Mouse (Mus musculus): ENCODE results near the gene Mpig6b.

Gene Mpig6b

DNA sequence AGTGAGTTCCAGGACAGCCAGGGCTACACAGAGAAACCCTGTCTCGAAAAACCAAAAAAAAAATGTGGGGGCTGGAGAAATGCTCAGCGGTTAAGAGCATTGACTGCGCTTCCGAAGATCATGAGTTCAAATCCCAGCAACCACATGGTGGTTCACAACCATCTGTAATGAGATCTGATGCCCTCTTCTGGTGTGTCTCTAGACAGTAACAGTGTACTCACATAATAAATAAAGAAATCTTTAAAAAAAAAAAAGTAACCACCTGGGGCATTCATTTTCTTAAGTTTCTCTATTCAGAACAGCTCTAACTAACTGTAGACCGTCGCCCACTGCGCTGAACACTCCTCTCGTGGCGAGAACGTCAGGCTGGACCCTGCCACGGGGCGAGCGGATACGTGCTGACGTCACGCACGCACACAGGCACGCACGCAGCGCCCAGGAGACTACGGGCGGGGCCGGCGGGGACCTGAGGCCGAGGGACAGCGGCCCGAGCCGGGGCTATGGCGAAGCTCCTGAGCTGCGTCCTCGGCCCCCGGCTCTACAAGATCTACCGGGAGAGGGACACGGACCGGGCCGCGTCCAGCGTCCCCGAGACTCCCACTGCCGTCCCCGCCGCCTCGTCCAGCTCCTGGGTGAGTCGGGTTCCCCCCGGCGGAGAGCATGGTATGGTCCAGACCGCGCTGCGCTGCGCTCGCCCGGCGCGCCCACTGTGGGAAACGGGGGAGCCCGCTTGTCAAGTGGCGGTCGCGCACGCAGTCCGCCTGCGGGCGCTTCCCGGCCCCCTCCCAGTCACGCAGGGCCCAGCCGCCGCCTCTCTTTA lies 23.1 kb upstream of the Mpig6b start, which contains the start of gene Abhd16a:
Abhd16a (plus strand) TSS at position 439 of the 820 bp plus-strand sequence.
- in situ Hi-C loops (cut with MseI, MboI) = no loop called here

DNA sequence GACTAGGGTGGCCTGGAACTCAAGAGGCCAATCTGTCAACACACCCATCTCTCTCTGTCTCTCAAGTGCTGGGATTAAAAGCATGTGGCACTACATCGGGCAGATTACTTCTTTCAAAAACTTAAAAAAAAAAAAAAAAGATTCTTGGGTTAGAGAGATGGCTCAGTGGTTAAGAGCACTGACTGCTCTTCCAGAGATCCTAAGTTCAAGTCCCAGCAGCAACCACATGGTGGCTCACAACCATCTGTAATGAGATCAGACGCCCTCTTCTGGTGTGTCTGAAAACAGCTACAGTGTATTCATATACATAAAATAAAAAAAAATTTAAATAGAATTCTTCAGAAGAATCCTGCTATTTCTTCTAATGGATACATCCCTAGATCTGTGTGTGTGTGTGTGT lies 22.2 kb upstream of the Mpig6b start:
- in situ Hi-C loops (cut with MseI, MboI) = no loop called here

DNA sequence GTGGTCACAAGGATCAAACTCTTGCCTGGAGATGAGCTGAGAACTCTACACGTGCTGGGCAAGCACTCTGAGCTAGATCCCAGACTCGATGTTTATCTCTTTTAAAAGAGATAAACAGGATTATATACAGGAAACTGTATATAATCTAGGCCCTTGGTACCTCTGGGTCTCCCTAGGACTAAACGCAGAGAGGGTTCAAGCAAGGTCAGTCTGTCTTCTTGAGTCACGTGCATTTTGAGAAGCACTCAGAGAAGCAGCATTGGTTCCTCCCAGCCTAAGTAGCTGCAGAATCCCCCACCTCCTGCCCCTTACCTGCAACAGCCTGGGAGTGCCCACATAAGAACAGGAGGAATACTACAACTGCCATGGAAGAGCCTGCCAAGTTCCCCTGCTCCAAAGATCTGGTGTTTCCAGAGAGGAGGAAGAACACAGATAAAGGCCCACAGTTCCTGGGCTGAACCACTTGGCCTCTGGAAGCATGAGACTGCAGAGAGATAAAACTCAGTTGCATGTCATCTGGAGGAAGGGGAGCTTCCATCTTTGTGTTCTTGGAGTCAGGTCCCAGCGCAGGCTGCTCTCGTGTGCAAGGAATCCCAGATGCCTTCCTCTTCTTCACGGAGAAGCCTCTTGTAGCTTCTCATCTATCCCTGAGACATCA lies 19.4 kb upstream of the Mpig6b start, which contains the start of gene Ly6g6f:
Ly6g6f (minus strand) TSS at position 403 of the 658 bp plus-strand sequence.
- in situ Hi-C loops (cut with MseI, MboI) = no loop called here

DNA sequence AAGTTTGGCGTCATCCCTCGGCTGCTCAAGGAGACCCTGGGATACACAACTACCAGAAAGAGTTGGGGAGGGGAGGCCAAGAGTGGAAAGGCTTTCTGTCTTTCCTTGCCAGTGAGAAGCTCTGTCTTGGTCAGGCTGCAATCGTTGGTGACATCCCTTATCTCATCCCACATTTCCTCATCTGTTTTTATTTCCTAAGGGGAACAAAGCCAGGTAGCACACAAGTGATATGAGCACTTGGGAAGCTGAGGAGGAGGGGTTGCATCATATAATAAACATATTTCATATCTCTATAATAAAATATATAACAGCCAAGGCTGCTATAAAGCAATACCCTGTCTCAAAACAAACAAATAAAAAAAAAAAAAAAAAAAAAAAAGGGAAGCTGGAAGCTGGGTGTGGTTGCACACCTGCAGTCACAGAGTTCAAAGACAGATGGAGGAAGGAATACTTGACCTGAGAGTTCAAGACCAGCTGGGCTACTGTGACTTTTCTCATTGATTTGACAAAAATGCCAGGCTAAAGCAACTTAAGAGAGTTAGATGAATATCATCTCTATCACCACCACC lies 18.0 kb upstream of the Mpig6b start:
- in situ Hi-C loops (cut with MseI, MboI) = no loop called here

DNA sequence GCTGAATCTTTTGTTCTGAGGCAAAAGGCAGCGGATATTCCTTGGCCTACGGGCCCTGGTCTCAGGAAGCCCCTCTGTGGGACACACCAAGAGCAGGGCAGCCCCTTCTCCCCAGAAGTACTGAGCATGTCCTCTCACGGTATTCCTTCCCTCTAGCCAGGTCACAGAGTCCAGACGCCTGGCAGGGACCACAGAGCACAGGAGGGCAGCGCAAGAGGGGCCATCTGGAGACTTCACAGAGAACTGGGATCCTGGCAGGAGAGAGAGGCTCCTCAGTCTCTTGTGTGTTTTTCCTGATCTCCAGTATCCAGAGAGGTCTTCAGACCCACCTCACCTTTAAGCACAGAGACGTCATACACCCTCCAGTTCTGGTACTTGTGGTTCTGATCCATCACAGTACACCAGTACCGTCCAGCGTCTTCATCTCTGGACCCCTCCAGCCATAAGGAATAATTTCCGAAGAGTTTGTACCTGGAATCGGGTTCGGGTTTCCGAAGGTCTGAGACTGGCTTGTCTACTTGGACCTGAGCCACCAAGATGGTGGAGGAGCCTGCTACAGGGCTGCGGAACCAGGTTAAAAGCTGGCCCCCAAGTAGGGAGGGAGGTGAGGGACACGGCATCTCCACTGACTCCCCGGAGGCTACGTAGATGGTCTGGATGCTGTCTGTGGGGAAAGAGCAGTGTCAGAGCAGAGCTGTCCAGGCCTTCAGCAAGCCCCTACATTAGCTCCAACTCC lies 17.0 kb upstream of the Mpig6b start:
- in situ Hi-C loops (cut with MseI, MboI) = no loop called here

- in situ Hi-C loops (cut with MseI, MboI) = no loop called here
Observed at GRCm38 (mm10) chr17:35080710-35081109, 14.7 kb upstream of the Mpig6b start.

GRCm38 (mm10) chr17:35080248-35080647 lies 14.3 kb upstream of the Mpig6b start:
- in situ Hi-C loops (cut with MseI, MboI) = no loop called here

DNA sequence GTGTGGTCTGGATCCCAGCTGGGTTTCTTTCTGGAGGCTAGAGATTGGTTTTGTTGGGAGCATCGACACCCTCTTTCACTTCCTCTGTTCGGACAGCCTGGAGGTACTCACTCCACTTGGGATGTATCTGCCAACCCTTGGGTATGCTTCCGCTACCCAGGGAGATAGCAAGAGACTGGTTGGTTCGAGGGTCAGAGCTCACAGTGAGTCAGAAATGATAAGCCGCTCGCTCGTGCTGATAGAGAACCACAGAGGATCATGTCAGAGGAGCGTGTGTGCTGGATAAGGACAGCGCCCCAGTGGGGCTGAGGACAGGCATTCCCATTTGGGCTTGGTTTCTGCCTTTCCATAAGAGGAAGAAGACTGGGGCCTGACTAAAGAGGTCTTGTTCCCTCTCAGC lies 13.8 kb upstream of the Mpig6b start:
- in situ Hi-C loops (cut with MseI, MboI) = no loop called here

DNA sequence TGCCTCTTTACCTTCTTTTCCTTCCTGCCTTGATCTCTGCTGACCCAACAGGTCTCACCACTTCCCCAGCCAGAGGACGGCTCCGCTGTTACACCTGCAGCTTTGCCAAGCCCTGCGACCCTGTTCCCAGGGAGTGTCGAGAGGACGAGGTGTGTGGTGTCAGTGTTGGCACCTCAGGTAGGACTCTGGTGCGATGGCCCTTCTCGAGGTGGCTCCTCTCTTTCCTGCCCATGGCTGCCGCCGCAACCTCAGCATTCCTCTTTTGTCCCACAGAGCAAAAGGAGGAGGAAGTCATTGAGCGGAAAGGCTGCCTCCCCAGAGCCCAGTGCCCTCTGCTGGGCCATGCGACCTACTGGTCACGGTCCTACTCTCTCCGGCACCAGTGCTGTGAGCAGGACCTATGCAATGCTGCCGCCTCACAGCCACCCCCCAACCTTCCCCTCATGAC lies 11.8 kb upstream of the Mpig6b start, which contains the start of gene Ly6g6d:
Ly6g6d (minus strand) TSS at position 280 of the 448 bp plus-strand sequence.
- in situ Hi-C loops (cut with MseI, MboI) = no loop called here

GRCm38 (mm10) chr17:35077285-35077684 lies 11.3 kb upstream of the Mpig6b start:
- in situ Hi-C loops (cut with MseI, MboI) = no loop called here

GRCm38 (mm10) chr17:35076507-35077176 lies 10.7 kb upstream of the Mpig6b start, which contains the start of gene Ly6g6e:
Gene Ly6g6e, plus strand, starts transcription at chr17:35076902.
- in situ Hi-C loops (cut with MseI, MboI) = no loop called here

GRCm38 (mm10) chr17:35074097-35074496 lies 8.1 kb upstream of the Mpig6b start:
- in situ Hi-C loops (cut with MseI, MboI) = no loop called here

GRCm38 (mm10) chr17:35071454-35071853 lies 5.5 kb upstream of the Mpig6b start:
- in situ Hi-C loops (cut with MseI, MboI) = no loop called here

DNA sequence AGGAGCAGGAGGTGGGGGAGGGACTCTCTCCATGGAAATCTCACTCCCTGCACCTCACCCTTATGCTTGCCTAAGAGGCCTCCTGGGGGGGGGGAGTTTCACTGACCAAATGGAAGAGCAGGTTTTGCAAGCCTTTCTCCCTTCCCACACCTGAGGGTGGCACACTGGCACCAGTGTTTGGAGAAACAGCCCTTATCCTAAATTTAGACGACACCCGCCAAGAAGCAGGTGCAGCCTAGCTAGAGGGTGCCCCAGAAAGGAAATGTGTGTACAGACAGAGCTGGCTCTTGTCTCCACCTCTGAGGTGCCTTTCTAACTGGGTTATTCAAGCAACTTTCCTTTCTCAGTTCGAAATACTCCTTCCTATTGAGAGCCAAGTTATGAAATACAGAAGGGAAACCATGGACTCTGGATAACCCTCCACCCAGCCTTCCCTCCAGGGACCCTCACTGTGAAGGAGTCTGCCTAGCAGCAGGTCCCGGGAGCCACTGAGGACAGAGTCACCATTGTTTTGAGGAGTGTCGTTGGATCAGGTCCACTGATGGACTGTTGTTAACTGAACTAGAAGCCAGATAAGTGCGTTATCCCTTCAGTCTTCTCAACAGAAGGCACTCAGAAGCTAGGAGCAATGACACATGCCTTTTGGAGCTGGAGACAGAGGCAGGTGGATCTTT lies 4.7 kb upstream of the Mpig6b start:
- in situ Hi-C loops (cut with MseI, MboI) = no loop called here

DNA sequence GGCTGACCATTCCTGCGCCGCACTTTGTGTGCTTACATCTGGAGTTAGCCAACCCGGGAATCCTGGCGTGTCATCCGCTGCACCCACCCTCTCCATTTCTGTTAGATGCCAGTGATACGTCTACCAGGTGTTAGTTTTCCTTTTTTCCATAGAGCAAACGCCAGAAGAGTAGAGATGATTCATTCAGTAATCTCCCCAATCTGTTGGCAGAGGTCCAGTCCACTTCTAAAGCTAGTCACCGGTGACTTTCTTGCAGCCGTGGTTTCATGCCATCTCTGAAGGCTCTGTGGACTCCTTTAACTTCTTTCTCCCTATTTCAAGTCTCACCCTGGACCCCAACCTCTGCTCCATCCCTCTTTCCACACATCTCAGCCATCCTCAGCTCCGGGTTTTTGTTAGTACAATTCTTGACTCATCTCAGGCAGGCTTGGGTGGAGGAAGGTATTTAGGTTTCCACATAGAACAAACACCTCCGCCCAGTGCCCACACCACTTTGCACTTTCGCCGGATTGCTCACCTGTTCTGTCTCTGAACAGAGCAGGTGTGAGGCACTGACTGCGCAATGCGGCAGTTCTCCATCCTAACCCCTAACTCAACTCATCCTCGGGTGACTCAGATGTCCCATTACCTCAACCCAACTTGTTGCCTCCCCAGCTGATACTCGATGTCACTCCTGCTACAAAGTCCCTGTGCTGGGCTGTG lies 2.4 kb upstream of the Mpig6b start:
- in situ Hi-C loops (cut with MseI, MboI) = no loop called here

GRCm38 (mm10) chr17:35064951-35065947 lies 735 bp downstream of the Mpig6b start, which contains the start of gene Ly6g6c:
Gene Ly6g6c, plus strand, starts transcription at chr17:35065388.
- in situ Hi-C loops (cut with MseI, MboI) = no loop called here

GRCm38 (mm10) chr17:35064378-35064877 lies 1.6 kb downstream of the Mpig6b start:
- in situ Hi-C loops (cut with MseI, MboI) = no loop called here

GRCm38 (mm10) chr17:35063466-35063865 lies 2.5 kb downstream of the Mpig6b start:
- in situ Hi-C loops (cut with MseI, MboI) = no loop called here
